Mouse (Mus musculus) left cerebral cortex, postnatal 14 days (tissue): ENCODE measurements around the gene Polrmt. TPM values are rescaled to one million over a fixed set of nuclear protein-coding genes. Genes with fewer than 3 reads are reported as not detected.
A peak's percentile ranks its signal among the peaks of the same experiment; 100 is the strongest.
"Not testable (repeated sequence)": the region's sequence is repeated elsewhere in the genome, so short reads cannot be mapped to it uniquely, and the experiment has no call there.

Source experiments
- DNase-seq, 2 experiments: peaks; one replicate each; pipeline ENCODE4 v3.0.0; 2021 to 2022; ENCODE audit warnings: low spot score in 2 of 2, mixed read lengths in 1 of 2
- intact Hi-C: fragments of 180-260 bp; cut with DNase I; formaldehyde crosslinking; loops from one replicate; pipeline ENCODE4 v1.15.1; 2025
- total RNA-seq, 2 experiments: library from RNA; stranded (reverse); gene quantifications; 2 replicates each; pipeline ENCODE4 v1.2.3; 2021

Polrmt gene
- total RNA-seq, 2 experiments from 2014 or later = 43.8 to 45.4 TPM

GRCm38 (mm10) chr10:79779193-79779592 lies 32.8 kb upstream of the Polrmt start:
- intact Hi-C loops = loop anchor here (5.0 kb wide), 1 partner anchor 33 kb away; no protein-coding TSS in a partner anchor
- DNase-seq = no peak

- no peak for DNase-seq
- intact Hi-C loops = loop anchor here (5.0 kb wide), 1 partner anchor 34 kb away; no protein-coding TSS in a partner anchor
These were observed 31.6 kb upstream of the Polrmt start for GRCm38 (mm10) chr10:79778006-79778405.

GRCm38 (mm10) chr10:79777103-79777531 lies 30.7 kb upstream of the Polrmt start, which contains the start of gene Fstl3:
Fstl3 (plus strand) TSS chr10:79777272.
- DNase-seq = no peak
- intact Hi-C loops = loop anchor here (5.0 kb wide), 1 partner anchor 35 kb away; no protein-coding TSS in a partner anchor

GRCm38 (mm10) chr10:79774486-79775279 lies 28.3 kb upstream of the Polrmt start:
- intact Hi-C loops = loop anchor here (5.0 kb wide), 1 partner anchor 38 kb away; no protein-coding TSS in a partner anchor
- DNase-seq = no peak

- DNase-seq = no peak
- intact Hi-C loops = no loop called here
These were observed 26.8 kb upstream of the Polrmt start for GRCm38 (mm10) chr10:79773208-79773607.

- intact Hi-C loops = no loop called here
- DNase-seq = no peak
These were observed 25.9 kb upstream of the Polrmt start for GRCm38 (mm10) chr10:79772320-79772719.

- intact Hi-C loops = no loop called here
These were observed 22.9 kb upstream of the Polrmt start for GRCm38 (mm10) chr10:79769329-79769728.

GRCm38 (mm10) chr10:79768400-79768799 lies 22.0 kb upstream of the Polrmt start:
- intact Hi-C loops = no loop called here
- peak; percentile 74 to 79 for DNase-seq

More at GRCm38 (mm10) chr10:79769329-79769728, 22.9 kb upstream of the Polrmt start:
- no peak for DNase-seq

GRCm38 (mm10) chr10:79767372-79768244 lies 21.2 kb upstream of the Polrmt start:
- intact Hi-C loops = no loop called here
- peak; percentile 96 to 98 for DNase-seq

GRCm38 (mm10) chr10:79766508-79767325 lies 20.3 kb upstream of the Polrmt start, which contains the start of gene Rnf126:
Rnf126 (minus strand) TSS chr10:79766952.
- intact Hi-C loops = no loop called here
- DNase-seq = peak; percentile 99

- no peak for DNase-seq
- intact Hi-C loops = no loop called here
These were observed 19.7 kb upstream of the Polrmt start for GRCm38 (mm10) chr10:79766001-79766507.

GRCm38 (mm10) chr10:79765228-79765745 lies 18.9 kb upstream of the Polrmt start:
- DNase-seq = no peak
- intact Hi-C loops = no loop called here

GRCm38 (mm10) chr10:79764234-79764633 lies 17.9 kb upstream of the Polrmt start:
- intact Hi-C loops = no loop called here
- no peak for DNase-seq

- intact Hi-C loops = no loop called here
- no peak for DNase-seq
These were observed 16.5 kb upstream of the Polrmt start for GRCm38 (mm10) chr10:79762875-79763274.

GRCm38 (mm10) chr10:79760603-79761143 lies 14.3 kb upstream of the Polrmt start:
- intact Hi-C loops = no loop called here
- no peak for DNase-seq

- DNase-seq, intact Hi-C loops: not testable (repeated sequence)
These were observed 13.3 kb upstream of the Polrmt start for GRCm38 (mm10) chr10:79759675-79760074.

GRCm38 (mm10) chr10:79756660-79757059 lies 10.3 kb upstream of the Polrmt start:
- intact Hi-C loops = no loop called here
- no peak for DNase-seq

GRCm38 (mm10) chr10:79755854-79756253 lies 9.5 kb upstream of the Polrmt start:
- DNase-seq = no peak
- intact Hi-C loops = no loop called here
